Mouse (Mus musculus): ENCODE data around the gene Ift20. TPM values are rescaled to one million over a fixed set of nuclear protein-coding genes. Genes with fewer than 3 reads are reported as not detected.

Ift20 gene
- polyA plus RNA-seq, 1 experiment from 2014 or later, result 95.5 TPM

- H3K4me2 ChIP-seq, result no peak overlapping the region
Observed at GRCm38 (mm10) chr11:78547718-78548460, 11.7 kb downstream of the Ift20 start.

GRCm38 (mm10) chr11:78549491-78549987 lies 13.4 kb downstream of the Ift20 start:
- Histone ChIP-seq H3K9ac (peak overlapping the region; percentile 88), H3K27me3 (replicated peaks) (no peaks in the 10 kb centered on the region), H3K4me2 (peak overlapping the region; percentile 88), H3K4me3 (peak overlapping the region; percentile 78), H3K9me3 (peaks cover 8% of the 10 kb centered on the region; the same call in 1 of the 2 replicates), H3K27ac (replicated peaks) (peak overlapping the region; percentile 82; the same call in 1 of the 2 replicates), H3K4me1 (peaks cover 22% of the 10 kb centered on the region), H3K36me3 (peaks cover 19% of the 10 kb centered on the region)
- WGBS, result 7% methylated on average over 5 of the region's 5 CpGs
- ATAC-seq (ENCODE audit: extremely low read depth, insufficient number of reproducible peaks, low FRiP score, low TSS enrichment), result no peak

More at GRCm38 (mm10) chr11:78547718-78548460, 11.7 kb downstream of the Ift20 start:
- no peak overlapping the region for H3K27ac ChIP-seq (replicated peaks)
- H3K27me3 ChIP-seq (replicated peaks), result no peaks in the 10 kb centered on the region
- no peak overlapping the region for H3K9ac ChIP-seq
- 85% methylated on average over 2 of the region's 2 CpGs for WGBS
- H3K4me1 ChIP-seq, result peaks cover 22% of the 10 kb centered on the region
- peaks cover 36% of the 10 kb centered on the region for H3K36me3 ChIP-seq
- no peak for ATAC-seq (ENCODE audit: extremely low read depth, insufficient number of reproducible peaks, low FRiP score, low TSS enrichment)
- H3K4me3 ChIP-seq, result no peak overlapping the region
- no peaks in the 10 kb centered on the region for H3K9me3 ChIP-seq

GRCm38 (mm10) chr11:78550168-78551058 lies 14.3 kb downstream of the Ift20 start, which contains the start of gene Tmem97:
TSS of gene Tmem97 (minus strand) at chr11:78550777.
- H3K9ac ChIP-seq, result peak within 1 kb of the TSS; percentile 88
- peak within 1 kb of the TSS; percentile 82 for H3K27ac ChIP-seq (replicated peaks)
- H3K36me3 ChIP-seq, result peaks cover 13% of the 10 kb centered on the region
- ATAC-seq (ENCODE audit: extremely low read depth, insufficient number of reproducible peaks, low FRiP score, low TSS enrichment), result peak; percentile 99
- H3K4me3 ChIP-seq, result peak within 1 kb of the TSS; percentile 78
- no peaks in the 10 kb centered on the region for H3K27me3 ChIP-seq (replicated peaks)
- H3K4me1 ChIP-seq, result peaks cover 27% of the 10 kb centered on the region
- WGBS, result under 1% methylated on average over 60 of the region's 60 CpGs
- peak within 1 kb of the TSS; percentile 88 for H3K4me2 ChIP-seq
- peaks cover 8% of the 10 kb centered on the region; the same call in 1 of the 2 replicates for H3K9me3 ChIP-seq

- Histone ChIP-seq H3K9ac (peak overlapping the region; percentile 83), H3K4me2 (peak overlapping the region; percentile 88), H3K36me3 (0 out of 2 replicates have a peak, but pooled peaks cover 7% of the 10 kb centered on the region), H3K4me3 (peak overlapping the region; percentile 78), H3K9me3 (peaks cover 8% of the 10 kb centered on the region; the same call in 1 of the 2 replicates), H3K4me1 (peaks cover 34% of the 10 kb centered on the region), H3K27me3 (replicated peaks) (no peaks in the 10 kb centered on the region), H3K27ac (replicated peaks) (peak overlapping the region; percentile 66; the same call in 1 of the 2 replicates)
- no peak for ATAC-seq (ENCODE audit: extremely low read depth, insufficient number of reproducible peaks, low FRiP score, low TSS enrichment)
- WGBS, result 33% methylated on average over 6 of the region's 6 CpGs
Observed at GRCm38 (mm10) chr11:78551059-78551398, 14.9 kb downstream of the Ift20 start.

- Histone ChIP-seq H3K4me2 (no peak overlapping the region), H3K4me3 (no peak overlapping the region), H3K36me3 (no peaks in the 10 kb centered on the region), H3K4me1 (peaks cover 16% of the 10 kb centered on the region), H3K9me3 (peaks cover 8% of the 10 kb centered on the region; the same call in 1 of the 2 replicates), H3K9ac (0 out of 2 replicates have a peak overlapping the region, but pooled peaks have one; percentile 21), H3K27ac (replicated peaks) (peak overlapping the region; percentile 81), H3K27me3 (replicated peaks) (no peaks in the 10 kb centered on the region)
- WGBS, result 50% methylated on average over 3 of the region's 3 CpGs
- ATAC-seq (ENCODE audit: extremely low read depth, insufficient number of reproducible peaks, low FRiP score, low TSS enrichment), result no peak
Observed at GRCm38 (mm10) chr11:78555623-78556022, 19.5 kb downstream of the Ift20 start.

- H3K36me3 ChIP-seq, result no peaks in the 10 kb centered on the region
- no peak overlapping the region for H3K4me2 ChIP-seq
- H3K4me3 ChIP-seq, result no peak overlapping the region
- no peak for ATAC-seq (ENCODE audit: extremely low read depth, insufficient number of reproducible peaks, low FRiP score, low TSS enrichment)
- peaks cover 14% of the 10 kb centered on the region for H3K4me1 ChIP-seq
- 80% methylated on average over 4 of the region's 4 CpGs for WGBS
- no peaks in the 10 kb centered on the region for H3K27me3 ChIP-seq (replicated peaks)
- H3K9ac ChIP-seq, result no peak overlapping the region
- H3K27ac ChIP-seq (replicated peaks), result peak overlapping the region; percentile 81
- peaks cover 8% of the 10 kb centered on the region; the same call in 1 of the 2 replicates for H3K9me3 ChIP-seq
Observed at GRCm38 (mm10) chr11:78556070-78556469, 19.9 kb downstream of the Ift20 start.

- H3K4me1 ChIP-seq, result peaks cover 12% of the 10 kb centered on the region
- no peak overlapping the region for H3K9ac ChIP-seq
- no peaks in the 10 kb centered on the region for H3K36me3 ChIP-seq
- 53% methylated on average over 8 of the region's 8 CpGs for WGBS
- peaks cover 8% of the 10 kb centered on the region; the same call in 1 of the 2 replicates for H3K9me3 ChIP-seq
- no peaks in the 10 kb centered on the region for H3K27me3 ChIP-seq (replicated peaks)
- H3K27ac ChIP-seq (replicated peaks), result no peak overlapping the region
- no peak for ATAC-seq (ENCODE audit: extremely low read depth, insufficient number of reproducible peaks, low FRiP score, low TSS enrichment)
- no peak overlapping the region for H3K4me3 ChIP-seq
- H3K4me2 ChIP-seq, result no peak overlapping the region
Observed at GRCm38 (mm10) chr11:78557241-78557640, 21.1 kb downstream of the Ift20 start.

GRCm38 (mm10) chr11:78560447-78560846 lies 24.3 kb downstream of the Ift20 start:
- peaks cover 7% of the 10 kb centered on the region for H3K4me1 ChIP-seq
- H3K9ac ChIP-seq, result no peak overlapping the region
- 6% methylated on average over 4 of the region's 4 CpGs for WGBS
- no peak overlapping the region for H3K4me2 ChIP-seq
- H3K27me3 ChIP-seq (replicated peaks), result no peaks in the 10 kb centered on the region
- no peak for ATAC-seq (ENCODE audit: extremely low read depth, insufficient number of reproducible peaks, low FRiP score, low TSS enrichment)
- H3K4me3 ChIP-seq, result no peak overlapping the region
- no peak overlapping the region for H3K27ac ChIP-seq (replicated peaks)
- H3K36me3 ChIP-seq, result peaks cover 3% of the 10 kb centered on the region
- H3K9me3 ChIP-seq, result no peaks in the 10 kb centered on the region

- H3K4me1 ChIP-seq, result peaks cover 16% of the 10 kb centered on the region
- no peak overlapping the region for H3K9ac ChIP-seq
- H3K4me2 ChIP-seq, result no peak overlapping the region
- no peaks in the 10 kb centered on the region for H3K27me3 ChIP-seq (replicated peaks)
- peak; percentile 42; the same call in 1 of the 2 replicates for ATAC-seq (ENCODE audit: extremely low read depth, insufficient number of reproducible peaks, low FRiP score, low TSS enrichment)
- no peak overlapping the region for H3K4me3 ChIP-seq
- no peaks in the 10 kb centered on the region for H3K9me3 ChIP-seq
- H3K36me3 ChIP-seq, result peaks cover 50% of the 10 kb centered on the region
- peak overlapping the region; percentile 65 for H3K27ac ChIP-seq (replicated peaks)
- WGBS, result 26% methylated on average over 6 of the region's 6 CpGs
Observed at GRCm38 (mm10) chr11:78566775-78567174, 30.6 kb downstream of the Ift20 start.

- Histone ChIP-seq H3K9me3 (no peaks in the 10 kb centered on the region), H3K4me1 (peaks cover 16% of the 10 kb centered on the region), H3K27me3 (replicated peaks) (no peaks in the 10 kb centered on the region), H3K4me3 (no peak overlapping the region), H3K27ac (replicated peaks) (no peak overlapping the region), H3K4me2 (no peak overlapping the region), H3K36me3 (peaks cover 58% of the 10 kb centered on the region), H3K9ac (no peak overlapping the region)
- 89% methylated on average over 6 of the region's 6 CpGs for WGBS
- no peak for ATAC-seq (ENCODE audit: extremely low read depth, insufficient number of reproducible peaks, low FRiP score, low TSS enrichment)
Observed at GRCm38 (mm10) chr11:78567614-78568013, 31.5 kb downstream of the Ift20 start.

- no peaks in the 10 kb centered on the region for H3K9me3 ChIP-seq
- no peak for ATAC-seq (ENCODE audit: extremely low read depth, insufficient number of reproducible peaks, low FRiP score, low TSS enrichment)
- H3K27ac ChIP-seq (replicated peaks), result no peak overlapping the region
- H3K9ac ChIP-seq, result no peak overlapping the region
- peaks cover 16% of the 10 kb centered on the region for H3K4me1 ChIP-seq
- H3K4me3 ChIP-seq, result no peak overlapping the region
- H3K4me2 ChIP-seq, result no peak overlapping the region
- no peaks in the 10 kb centered on the region for H3K27me3 ChIP-seq (replicated peaks)
- peaks cover 67% of the 10 kb centered on the region for H3K36me3 ChIP-seq
- WGBS, result 80% methylated on average over 10 of the region's 10 CpGs
Observed at GRCm38 (mm10) chr11:78568827-78569226, 32.7 kb downstream of the Ift20 start.
